Mouse (Mus musculus): ENCODE measurements around the gene Gm27021.

The Gm27021 gene

GRCm38 (mm10) chr8:120599504-120599903 lies 68.4 kb downstream of the Gm27021 start:
- peak; percentile 84 for DNase-seq (ENCODE audit: low read depth)

- no peak for DNase-seq (ENCODE audit: low read depth)
These were observed 69.3 kb downstream of the Gm27021 start for GRCm38 (mm10) chr8:120598579-120598978.

- peak; percentile 88 for DNase-seq (ENCODE audit: low read depth)
These were observed 71.9 kb downstream of the Gm27021 start for GRCm38 (mm10) chr8:120595963-120596362.

GRCm38 (mm10) chr8:120594571-120594970 lies 73.3 kb downstream of the Gm27021 start:
- peak; percentile 64 for DNase-seq (ENCODE audit: low read depth)

- DNase-seq (ENCODE audit: low read depth), result no peak
These were observed 76.1 kb downstream of the Gm27021 start for GRCm38 (mm10) chr8:120591587-120592292.

- no peak for DNase-seq (ENCODE audit: low read depth)
These were observed 78.0 kb downstream of the Gm27021 start for GRCm38 (mm10) chr8:120589921-120590320.

- DNase-seq (ENCODE audit: low read depth), result peak; percentile 99
These were observed 78.7 kb downstream of the Gm27021 start, which contains the start of gene Gins2 for GRCm38 (mm10) chr8:120588908-120589771. TSS of gene Gins2 (minus strand) at chr8:120589304.

GRCm38 (mm10) chr8:120585521-120585920 lies 82.4 kb downstream of the Gm27021 start:
- no peak for DNase-seq (ENCODE audit: low read depth)

- DNase-seq (ENCODE audit: low read depth), result no peak
These were observed 86.1 kb downstream of the Gm27021 start for GRCm38 (mm10) chr8:120581811-120582210.

GRCm38 (mm10) chr8:120581329-120581728 lies 86.5 kb downstream of the Gm27021 start:
- DNase-seq (ENCODE audit: low read depth), result no peak

- no peak for DNase-seq (ENCODE audit: low read depth)
These were observed 87.4 kb downstream of the Gm27021 start for GRCm38 (mm10) chr8:120580336-120581000.

- DNase-seq (ENCODE audit: low read depth), result no peak
These were observed 90.1 kb downstream of the Gm27021 start for GRCm38 (mm10) chr8:120577821-120578220.

- no peak for DNase-seq (ENCODE audit: low read depth)
These were observed 92.1 kb downstream of the Gm27021 start for GRCm38 (mm10) chr8:120575801-120576200.

GRCm38 (mm10) chr8:120574941-120575340 lies 92.9 kb downstream of the Gm27021 start:
- no peak for DNase-seq (ENCODE audit: low read depth)

- no peak for DNase-seq (ENCODE audit: low read depth)
These were observed 94.0 kb downstream of the Gm27021 start for GRCm38 (mm10) chr8:120573866-120574265.

- DNase-seq (ENCODE audit: low read depth), result peak; percentile 37
These were observed 95.3 kb downstream of the Gm27021 start for GRCm38 (mm10) chr8:120572534-120572933.

- no peak for DNase-seq (ENCODE audit: low read depth)
These were observed 96.3 kb downstream of the Gm27021 start for GRCm38 (mm10) chr8:120571561-120571960.

- peak; percentile 78 for DNase-seq (ENCODE audit: low read depth)
These were observed 97.8 kb downstream of the Gm27021 start for GRCm38 (mm10) chr8:120569939-120570715.

GRCm38 (mm10) chr8:120569123-120569522 lies 98.8 kb downstream of the Gm27021 start:
- DNase-seq (ENCODE audit: low read depth), result no peak

- DNase-seq (ENCODE audit: low read depth), result no peak
These were observed 99.6 kb downstream of the Gm27021 start for GRCm38 (mm10) chr8:120568164-120568798.

GRCm38 (mm10) chr8:120567731-120568130 lies 100.1 kb downstream of the Gm27021 start:
- DNase-seq (ENCODE audit: low read depth), result no peak

All from naive thymus-derived CD4-positive, alpha-beta T cell, adult 2 months (primary cell).